Mouse (Mus musculus): Measurements from ENCODE around the gene Gpr25. TPM values are rescaled to one million over a fixed set of nuclear protein-coding genes. Genes with fewer than 3 reads are reported as not detected.
A peak's percentile ranks its signal among the peaks of the same experiment; 100 is the strongest.

Gene Gpr25
- total and polyA plus RNA-seq, 2 experiments from 2014 or later: 1.3 to 2.1 TPM

DNA sequence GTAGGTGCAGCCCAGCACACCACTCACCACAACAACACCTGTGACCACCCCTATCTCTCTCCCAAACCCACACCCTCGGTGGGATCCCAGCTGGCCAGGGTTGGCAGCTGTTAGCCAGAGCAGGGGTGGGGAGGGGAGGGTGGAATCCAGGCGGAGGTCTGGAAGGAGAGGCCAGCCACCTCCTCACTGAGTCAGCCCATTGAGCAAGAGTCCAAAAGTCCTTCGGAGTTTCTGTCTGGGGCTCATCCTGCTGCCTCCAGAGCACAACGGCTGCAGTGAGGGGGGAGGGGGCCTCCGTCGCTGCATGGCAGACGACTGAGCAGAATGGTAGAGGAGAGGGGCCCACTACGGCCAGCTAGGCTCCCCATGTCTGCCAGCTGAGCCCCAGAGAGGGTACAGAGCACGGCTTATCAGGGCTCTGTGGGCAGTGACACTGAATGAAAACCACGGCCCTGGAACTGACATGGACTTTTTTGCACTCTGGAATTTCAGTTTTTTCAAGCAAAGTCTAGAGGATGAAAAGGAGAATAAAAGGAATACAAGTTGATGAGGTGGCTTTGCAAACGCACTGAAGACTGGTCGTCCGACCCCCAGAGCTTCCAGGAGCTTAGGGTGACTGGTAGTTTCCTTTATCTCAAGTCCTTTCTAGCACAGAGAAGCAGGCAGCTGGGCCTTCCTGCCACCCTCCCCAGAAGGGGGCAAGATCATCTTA lies 32.2 kb downstream of the Gpr25 start:
- H3K27me3 ChIP-seq (ENCODE audit: insufficient read depth, low read length): no peaks in the 10 kb centered on the region
- ATAC-seq (ENCODE audit: low FRiP score) (peak; percentile 9; the same call in 1 of the 2 replicates), DNase-seq (ENCODE audit: low spot score) (no peak)
- H3K9ac ChIP-seq (replicated peaks; ENCODE audit: low read length, poor library complexity, severe bottlenecking): no peak overlapping the region
- no peak overlapping the region for H3K4me3 ChIP-seq (ENCODE audit: low read depth, low read length)
- WGBS: 15% methylated on average over 13 of the region's 13 CpGs
- no peak overlapping the region for H3K27ac ChIP-seq (ENCODE audit: low read depth, low read length)
- no peaks in the 10 kb centered on the region for H3K36me3 ChIP-seq (ENCODE audit: insufficient read depth, low read length)
- H3K9me3 ChIP-seq (ENCODE audit: low read length): no peaks in the 10 kb centered on the region
- H3K4me2 ChIP-seq (ENCODE audit: low read depth, low read length, poor library complexity, severe bottlenecking): peak overlapping the region; percentile 4; the same call in 1 of the 2 replicates
- H3K4me1 ChIP-seq (ENCODE audit: insufficient read depth, low read length): peaks cover 14% of the 10 kb centered on the region
- TF ChIP-seq CTCF (IDR thresholded peaks at IDR 0.05): no peak

DNA sequence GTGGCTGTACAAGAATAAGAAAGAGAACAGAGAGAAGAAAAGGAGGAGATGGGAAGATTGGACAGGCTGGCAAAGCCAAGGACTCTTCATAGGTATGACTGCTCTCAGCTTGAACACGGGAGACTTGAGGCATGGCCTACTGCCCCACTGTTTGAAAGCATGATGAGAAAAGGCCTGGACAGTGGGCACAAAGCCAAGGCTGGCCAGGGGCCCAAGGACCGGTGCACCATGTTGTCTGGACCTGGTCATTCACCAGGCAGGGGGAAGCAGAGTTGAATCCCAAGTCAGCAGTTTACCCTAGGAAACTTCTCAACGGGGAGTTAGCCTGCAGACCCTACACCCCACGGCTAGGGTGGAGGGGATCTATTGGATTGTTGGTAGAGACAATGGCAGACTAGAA lies 32.8 kb downstream of the Gpr25 start:
- TF ChIP-seq CTCF (IDR thresholded peaks at IDR 0.05): no peak
- DNase-seq (ENCODE audit: low spot score) (no peak), ATAC-seq (ENCODE audit: low FRiP score) (no peak)

DNA sequence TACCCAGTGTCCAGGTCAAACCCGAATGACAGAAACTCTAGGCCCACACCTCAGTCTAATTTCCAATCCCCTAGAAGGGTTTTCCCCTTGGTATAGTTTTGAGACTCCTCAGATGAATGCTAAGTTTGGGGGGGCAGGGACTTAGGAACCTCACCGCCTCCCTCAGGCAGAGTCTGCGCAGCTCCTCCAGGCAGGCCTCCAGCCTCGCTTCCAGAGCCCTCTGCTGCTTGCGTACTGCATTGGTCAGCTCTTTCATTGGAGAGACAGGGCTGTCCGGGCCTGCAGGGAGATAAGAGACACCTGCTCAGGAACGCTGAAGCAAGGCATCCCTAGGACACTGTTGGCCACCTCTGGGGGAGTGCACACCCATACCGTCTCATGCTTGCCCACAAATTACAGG lies 34.0 kb downstream of the Gpr25 start:
- TF ChIP-seq CTCF (IDR thresholded peaks at IDR 0.05): no peak
- no peaks in the 10 kb centered on the region for H3K9me3 ChIP-seq (ENCODE audit: low read length)
- H3K4me3 ChIP-seq (ENCODE audit: low read depth, low read length): no peak overlapping the region
- no peak overlapping the region for H3K27ac ChIP-seq (ENCODE audit: low read depth, low read length)
- ATAC-seq (ENCODE audit: low FRiP score): no peak
- no peak overlapping the region for H3K9ac ChIP-seq (replicated peaks; ENCODE audit: low read length, poor library complexity, severe bottlenecking)
- WGBS: 97% methylated on average over 8 of the region's 8 CpGs
- DNase-seq (ENCODE audit: low spot score): no peak
- H3K36me3 ChIP-seq (ENCODE audit: insufficient read depth, low read length): no peaks in the 10 kb centered on the region
- no peaks in the 10 kb centered on the region for H3K27me3 ChIP-seq (ENCODE audit: insufficient read depth, low read length)
- no peak overlapping the region for H3K4me2 ChIP-seq (ENCODE audit: low read depth, low read length, poor library complexity, severe bottlenecking)
- peaks cover 8% of the 10 kb centered on the region; the same call in 1 of the 2 replicates for H3K4me1 ChIP-seq (ENCODE audit: insufficient read depth, low read length)

More for the DNA sequence above, 32.8 kb downstream of the Gpr25 start:
- Histone ChIP-seq H3K4me2 (ENCODE audit: low read depth, low read length, poor library complexity, severe bottlenecking) (no peak overlapping the region), H3K4me3 (ENCODE audit: low read depth, low read length) (no peak overlapping the region), H3K27ac (ENCODE audit: low read depth, low read length) (no peak overlapping the region), H3K4me1 (ENCODE audit: insufficient read depth, low read length) (peaks cover 11% of the 10 kb centered on the region), H3K9ac (replicated peaks; ENCODE audit: low read length, poor library complexity, severe bottlenecking) (no peak overlapping the region), H3K36me3 (ENCODE audit: insufficient read depth, low read length) (no peaks in the 10 kb centered on the region), H3K9me3 (ENCODE audit: low read length) (no peaks in the 10 kb centered on the region), H3K27me3 (ENCODE audit: insufficient read depth, low read length) (no peaks in the 10 kb centered on the region)
- WGBS: 64% methylated on average over 4 of the region's 4 CpGs

- WGBS: 91% methylated on average over 8 of the region's 8 CpGs
- no peak for TF ChIP-seq CTCF (IDR thresholded peaks at IDR 0.05)
These were observed 34.8 kb downstream of the Gpr25 start for GRCm38 (mm10) chr1:136225846-136226245.

DNA sequence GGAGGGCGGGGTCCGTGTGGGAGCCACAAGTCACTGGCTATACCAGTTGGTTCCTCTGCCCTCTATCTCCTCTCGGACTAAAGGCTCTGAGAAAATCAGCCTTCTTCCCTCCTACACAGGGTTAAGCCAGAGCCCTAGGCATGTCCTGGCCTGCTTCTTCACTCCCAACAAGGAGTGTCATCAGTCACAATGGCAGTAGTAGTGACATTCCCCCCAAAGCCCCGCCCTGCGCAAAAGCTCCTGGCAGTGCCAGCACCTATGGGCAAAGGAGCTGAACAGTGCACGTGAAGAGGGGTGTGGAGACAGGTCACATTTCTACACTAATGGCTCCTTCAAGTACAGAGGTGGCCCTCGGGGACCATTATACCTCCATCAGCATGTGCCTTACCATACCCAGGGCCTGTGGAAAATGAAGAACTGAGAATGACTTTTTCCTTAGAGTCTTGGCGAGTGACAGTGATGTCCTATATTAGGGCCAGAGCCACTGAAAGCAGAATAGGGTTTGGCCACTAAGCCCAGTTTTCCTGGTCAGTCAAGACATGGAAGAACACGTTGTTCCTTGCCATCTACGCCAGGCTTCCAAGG lies 36.8 kb downstream of the Gpr25 start:
- ATAC-seq (ENCODE audit: low FRiP score) (no peak), DNase-seq (ENCODE audit: low spot score) (no peak)
- no peak overlapping the region for H3K27ac ChIP-seq (ENCODE audit: low read depth, low read length)
- H3K36me3 ChIP-seq (ENCODE audit: insufficient read depth, low read length): no peaks in the 10 kb centered on the region
- 96% methylated on average over 10 of the region's 10 CpGs for WGBS
- no peak overlapping the region for H3K4me2 ChIP-seq (ENCODE audit: low read depth, low read length, poor library complexity, severe bottlenecking)
- no peak for TF ChIP-seq CTCF (IDR thresholded peaks at IDR 0.05)
- no peaks in the 10 kb centered on the region for H3K27me3 ChIP-seq (ENCODE audit: insufficient read depth, low read length)
- H3K4me3 ChIP-seq (ENCODE audit: low read depth, low read length): no peak overlapping the region
- H3K4me1 ChIP-seq (ENCODE audit: insufficient read depth, low read length): peaks cover 7% of the 10 kb centered on the region; the same call in 1 of the 2 replicates
- no peak overlapping the region for H3K9ac ChIP-seq (replicated peaks; ENCODE audit: low read length, poor library complexity, severe bottlenecking)
- no peaks in the 10 kb centered on the region for H3K9me3 ChIP-seq (ENCODE audit: low read length)

More at GRCm38 (mm10) chr1:136225846-136226245, 34.8 kb downstream of the Gpr25 start:
- ATAC-seq (ENCODE audit: low FRiP score) (no peak), DNase-seq (ENCODE audit: low spot score) (no peak)
- Histone ChIP-seq H3K9me3 (ENCODE audit: low read length) (no peaks in the 10 kb centered on the region), H3K4me2 (ENCODE audit: low read depth, low read length, poor library complexity, severe bottlenecking) (no peak overlapping the region), H3K36me3 (ENCODE audit: insufficient read depth, low read length) (no peaks in the 10 kb centered on the region), H3K27me3 (ENCODE audit: insufficient read depth, low read length) (no peaks in the 10 kb centered on the region), H3K27ac (ENCODE audit: low read depth, low read length) (no peak overlapping the region), H3K4me3 (ENCODE audit: low read depth, low read length) (no peak overlapping the region), H3K4me1 (ENCODE audit: insufficient read depth, low read length) (peaks cover 7% of the 10 kb centered on the region; the same call in 1 of the 2 replicates), H3K9ac (replicated peaks; ENCODE audit: low read length, poor library complexity, severe bottlenecking) (no peak overlapping the region)

DNA sequence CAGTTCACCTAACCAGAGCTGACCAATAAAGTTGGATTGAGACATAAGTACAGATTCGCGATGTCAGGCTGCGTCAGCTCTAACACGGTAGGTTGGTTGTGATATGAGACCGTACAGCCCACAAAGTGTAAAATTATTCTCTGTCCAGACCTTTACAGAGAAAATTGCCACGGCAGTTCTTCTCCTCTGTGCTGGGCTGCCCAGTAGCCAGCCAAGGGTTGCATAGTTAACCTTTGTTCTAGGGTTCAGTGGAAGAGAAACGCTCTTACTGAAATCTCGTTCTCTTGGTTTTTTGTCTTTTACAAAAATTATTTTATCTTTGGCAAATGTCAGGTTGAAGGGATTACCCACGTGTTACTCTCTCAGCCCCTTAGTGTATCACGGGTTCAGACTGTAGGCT lies 38.3 kb downstream of the Gpr25 start:
- ATAC-seq (ENCODE audit: low FRiP score) (no peak), DNase-seq (ENCODE audit: low spot score) (no peak)
- H3K27ac ChIP-seq (ENCODE audit: low read depth, low read length): no peak overlapping the region
- WGBS: 89% methylated on average over 10 of the region's 10 CpGs
- no peaks in the 10 kb centered on the region for H3K9me3 ChIP-seq (ENCODE audit: low read length)
- H3K9ac ChIP-seq (replicated peaks; ENCODE audit: low read length, poor library complexity, severe bottlenecking): no peak overlapping the region
- H3K27me3 ChIP-seq (ENCODE audit: insufficient read depth, low read length): no peaks in the 10 kb centered on the region
- H3K4me3 ChIP-seq (ENCODE audit: low read depth, low read length): no peak overlapping the region
- no peak overlapping the region for H3K4me2 ChIP-seq (ENCODE audit: low read depth, low read length, poor library complexity, severe bottlenecking)
- TF ChIP-seq CTCF (IDR thresholded peaks at IDR 0.05): no peak
- peaks cover 7% of the 10 kb centered on the region; the same call in 1 of the 2 replicates for H3K4me1 ChIP-seq (ENCODE audit: insufficient read depth, low read length)
- no peaks in the 10 kb centered on the region for H3K36me3 ChIP-seq (ENCODE audit: insufficient read depth, low read length)
